Mouse (Mus musculus): Measurements from ENCODE around the gene Pop5.
A peak's percentile ranks its signal among the peaks of the same experiment; 100 is the strongest.

Gene Pop5

GRCm38 (mm10) chr5:115215273-115216185, 20.1 kb upstream of the Pop5 start:
- no peak for DNase-seq

GRCm38 (mm10) chr5:115217998-115218397, 17.6 kb upstream of the Pop5 start:
- no peak for DNase-seq

GRCm38 (mm10) chr5:115220931-115221640, 14.6 kb upstream of the Pop5 start:
- DNase-seq = no peak

GRCm38 (mm10) chr5:115222485-115222884, 13.2 kb upstream of the Pop5 start:
- no peak for DNase-seq

GRCm38 (mm10) chr5:115230830-115231551, 4.6 kb upstream of the Pop5 start:
- no peak for DNase-seq

- no peak for DNase-seq
Measured at GRCm38 (mm10) chr5:115231552-115232120, 4.0 kb upstream of the Pop5 start.

- no peak for DNase-seq
Measured at GRCm38 (mm10) chr5:115232516-115232915, 3.1 kb upstream of the Pop5 start.

GRCm38 (mm10) chr5:115233031-115233780, 2.4 kb upstream of the Pop5 start:
- DNase-seq = no peak

GRCm38 (mm10) chr5:115234519-115234918, 1.1 kb upstream of the Pop5 start:
- DNase-seq = no peak

GRCm38 (mm10) chr5:115235323-115235771, 289 bp upstream of the Pop5 start:
- peak; percentile 55 for DNase-seq

- DNase-seq = peak; percentile 96
Measured at GRCm38 (mm10) chr5:115237803-115238728, 2.4 kb downstream of the Pop5 start.

- DNase-seq = peak; percentile 31
Measured at GRCm38 (mm10) chr5:115238729-115239195, 3.1 kb downstream of the Pop5 start.

GRCm38 (mm10) chr5:115240191-115240590, 4.6 kb downstream of the Pop5 start:
- DNase-seq = no peak

GRCm38 (mm10) chr5:115255472-115255871, 19.8 kb downstream of the Pop5 start:
- no peak for DNase-seq

- no peak for DNase-seq
Measured at GRCm38 (mm10) chr5:115256909-115257546, 21.4 kb downstream of the Pop5 start.

- DNase-seq = no peak
Measured at GRCm38 (mm10) chr5:115260356-115260755, 24.7 kb downstream of the Pop5 start.

GRCm38 (mm10) chr5:115261141-115261540, 25.5 kb downstream of the Pop5 start:
- DNase-seq = no peak

- no peak for DNase-seq
Measured at GRCm38 (mm10) chr5:115261880-115262279, 26.2 kb downstream of the Pop5 start.

GRCm38 (mm10) chr5:115262502-115263291, 27.1 kb downstream of the Pop5 start:
- DNase-seq = no peak
